Mouse (Mus musculus) embryo, embryonic 9.5 days (tissue): ENCODE measurements around the gene Megf11.

Experiments used
- DNase-seq: peaks from one replicate; pipeline ENCODE4 v3.0.0-alpha.2; 2017; ENCODE audit errors: extremely low spot score

Gene Megf11

DNA sequence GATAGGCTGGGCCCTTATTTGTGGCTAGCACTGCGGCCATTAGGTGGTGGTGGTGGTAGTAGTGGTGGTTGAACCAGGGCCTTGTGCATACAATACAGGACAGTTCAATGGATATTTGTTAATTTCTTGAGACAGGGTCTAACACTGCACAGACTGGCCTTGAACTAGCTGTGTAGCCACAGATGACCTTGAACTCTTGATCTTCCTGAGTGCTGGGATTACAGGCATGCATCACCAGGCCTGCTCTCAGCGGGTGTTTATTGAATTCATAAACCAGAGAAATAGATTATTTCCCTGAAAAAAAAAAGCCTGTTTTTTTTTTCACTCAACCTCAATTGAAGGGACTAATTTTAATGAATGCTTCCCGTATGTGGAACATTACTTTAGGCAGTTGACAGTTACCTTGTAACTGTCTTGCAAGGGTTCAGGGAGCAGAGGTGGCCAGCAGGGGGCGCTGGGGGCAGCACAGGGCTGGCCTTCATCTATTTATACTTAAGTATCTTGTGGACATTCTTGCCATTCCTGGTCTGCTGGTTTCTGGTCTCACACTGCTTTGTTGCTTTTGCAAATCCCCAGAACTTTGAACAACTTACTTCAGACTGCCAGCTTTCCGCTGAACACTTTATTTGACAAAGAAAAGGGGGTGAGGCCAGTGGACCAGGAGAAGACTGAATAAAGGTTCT, 8.6 kb downstream of the Megf11 start:
- peak; percentile 81 for DNase-seq

- DNase-seq = no peak
Observed at GRCm38 (mm10) chr9:64395238-64395920, 10.0 kb downstream of the Megf11 start.

DNA sequence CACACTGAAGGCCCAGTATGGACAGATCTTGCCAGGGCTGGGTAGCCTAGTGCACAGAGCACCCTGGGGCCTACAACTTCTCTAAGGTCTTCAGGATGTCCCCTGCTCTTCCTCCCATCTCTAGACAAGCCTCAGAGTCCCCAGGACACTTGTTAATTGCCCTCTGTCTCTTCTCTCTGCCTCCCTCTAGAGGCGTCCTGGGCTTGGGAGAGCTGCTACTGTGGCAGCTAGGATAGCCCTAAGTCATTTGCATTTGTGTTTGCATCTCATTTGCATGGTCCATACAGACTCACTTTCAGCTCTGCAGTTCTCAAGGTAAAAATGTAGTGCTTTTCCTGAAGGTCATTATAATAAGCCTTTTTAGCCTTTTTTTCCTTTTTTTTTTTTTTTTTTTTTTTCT, 11.7 kb downstream of the Megf11 start:
- peak; percentile 46 for DNase-seq

GRCm38 (mm10) chr9:64399121-64399520, 13.7 kb downstream of the Megf11 start:
- DNase-seq = no peak

- DNase-seq = no peak
Observed at GRCm38 (mm10) chr9:64402141-64402540, 16.7 kb downstream of the Megf11 start.

GRCm38 (mm10) chr9:64406841-64407240, 21.4 kb downstream of the Megf11 start:
- no peak for DNase-seq

- DNase-seq = no peak
Observed at GRCm38 (mm10) chr9:64407390-64407970, 22.1 kb downstream of the Megf11 start.

DNA sequence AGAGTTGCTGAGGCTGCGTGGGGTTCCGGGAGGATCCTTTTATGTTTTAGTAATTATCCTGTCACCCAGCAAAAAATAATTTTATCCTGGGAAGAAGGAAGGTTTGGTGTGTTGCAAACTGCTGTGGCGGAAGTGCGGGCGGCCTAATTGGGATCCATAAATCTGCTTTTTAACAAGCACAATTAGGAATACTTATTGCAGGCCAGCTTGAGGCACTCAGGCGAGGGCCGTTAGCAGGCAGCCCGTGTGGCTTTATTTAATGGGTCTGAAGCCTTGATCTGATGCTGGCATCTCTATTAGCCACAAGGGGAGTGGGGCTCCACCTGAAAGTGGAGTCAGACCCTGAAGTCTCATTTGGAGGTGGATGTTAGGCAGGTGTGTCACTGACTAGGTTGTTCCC, 23.4 kb downstream of the Megf11 start:
- no peak for DNase-seq

- no peak for DNase-seq
Observed at GRCm38 (mm10) chr9:64420471-64420870, 35.0 kb downstream of the Megf11 start.

DNA sequence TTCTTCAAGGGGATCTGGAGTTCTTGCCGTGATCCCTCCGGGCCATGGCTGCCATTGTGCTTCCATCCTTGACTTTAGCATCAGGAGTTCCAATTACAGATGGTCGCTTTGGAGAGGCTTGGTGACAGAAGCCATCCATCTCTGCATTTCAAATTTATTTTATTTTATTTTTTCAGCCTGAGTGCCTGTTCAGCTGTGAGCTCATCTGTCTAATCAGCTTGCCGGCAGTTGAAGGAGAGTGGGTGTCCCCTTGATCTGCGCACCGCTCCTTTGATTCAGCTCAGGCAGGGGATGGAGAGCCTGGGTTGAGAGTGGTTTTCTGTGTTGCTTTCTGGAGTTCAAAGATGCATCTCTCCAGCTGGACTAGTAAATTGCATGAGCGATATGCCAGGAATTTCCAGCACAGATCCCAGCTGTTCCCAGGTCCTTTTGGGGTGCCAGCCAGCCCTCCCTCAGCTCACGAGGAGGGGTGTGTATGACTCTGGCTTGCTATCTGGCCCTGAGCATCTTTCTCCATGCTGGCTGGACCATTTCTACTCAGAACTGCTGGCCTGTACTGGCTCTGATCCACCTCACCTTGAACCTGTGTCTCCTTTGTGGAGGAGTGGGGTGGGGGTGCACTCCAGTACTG, 36.7 kb downstream of the Megf11 start:
- no peak for DNase-seq

DNA sequence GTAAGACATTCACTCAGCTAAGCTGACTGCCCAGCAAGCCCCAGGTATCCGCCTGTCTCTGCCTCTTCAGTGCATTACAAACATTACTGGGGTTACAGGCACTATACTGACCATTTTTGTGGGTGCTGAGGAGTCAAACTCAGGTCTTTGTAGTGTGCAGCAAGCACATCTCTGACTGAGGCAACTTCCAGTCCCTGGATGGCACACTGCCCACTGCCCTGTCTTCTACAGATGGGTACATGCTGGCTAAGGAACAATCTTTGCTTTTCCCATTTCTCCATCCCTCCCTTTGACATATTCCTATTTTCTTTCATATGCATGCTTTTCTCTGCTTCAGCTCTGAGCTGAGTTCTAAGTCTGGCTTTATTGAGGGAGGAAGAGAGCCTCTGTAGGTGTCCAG, 38.5 kb downstream of the Megf11 start:
- no peak for DNase-seq

DNA sequence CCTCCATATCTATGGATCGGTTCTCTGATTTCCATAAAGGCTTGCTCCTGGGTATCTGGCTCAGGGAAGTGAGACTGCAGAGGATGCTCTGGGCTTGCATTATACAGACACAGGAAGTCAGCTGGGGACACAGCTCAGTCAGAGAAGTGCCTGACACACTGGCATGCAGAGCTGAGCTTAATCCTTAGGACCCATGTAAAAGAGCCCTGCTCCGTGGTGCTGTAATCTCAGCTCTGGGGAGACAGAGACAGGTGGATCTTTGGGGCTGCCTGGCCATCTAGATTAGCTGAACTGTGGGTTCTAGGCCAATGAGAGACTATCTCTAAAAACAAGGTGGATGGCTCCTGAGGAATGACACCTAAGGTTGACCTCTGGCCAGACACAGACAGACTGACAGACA, 50.7 kb downstream of the Megf11 start:
- DNase-seq = no peak

DNA sequence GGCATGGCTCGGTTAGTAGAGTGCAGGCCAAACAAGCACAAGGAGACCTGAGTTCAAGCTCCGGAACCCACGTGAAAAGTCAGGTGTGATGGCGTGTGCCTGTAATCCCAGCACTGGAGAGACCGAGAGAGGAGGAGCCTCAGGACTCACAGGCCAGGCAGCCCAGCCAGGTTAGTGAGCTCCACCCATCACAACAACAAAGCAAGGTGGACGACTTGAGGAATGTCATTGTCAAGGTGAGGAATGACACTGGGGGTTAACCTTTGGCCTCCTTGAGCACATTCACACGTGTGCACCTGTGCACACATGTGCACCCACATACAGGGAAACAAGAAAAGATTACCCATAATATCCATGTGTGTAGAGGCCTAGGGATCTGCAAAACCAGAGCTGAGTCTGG, 54.7 kb downstream of the Megf11 start:
- no peak for DNase-seq

GRCm38 (mm10) chr9:64445981-64446380, 60.6 kb downstream of the Megf11 start:
- no peak for DNase-seq

DNA sequence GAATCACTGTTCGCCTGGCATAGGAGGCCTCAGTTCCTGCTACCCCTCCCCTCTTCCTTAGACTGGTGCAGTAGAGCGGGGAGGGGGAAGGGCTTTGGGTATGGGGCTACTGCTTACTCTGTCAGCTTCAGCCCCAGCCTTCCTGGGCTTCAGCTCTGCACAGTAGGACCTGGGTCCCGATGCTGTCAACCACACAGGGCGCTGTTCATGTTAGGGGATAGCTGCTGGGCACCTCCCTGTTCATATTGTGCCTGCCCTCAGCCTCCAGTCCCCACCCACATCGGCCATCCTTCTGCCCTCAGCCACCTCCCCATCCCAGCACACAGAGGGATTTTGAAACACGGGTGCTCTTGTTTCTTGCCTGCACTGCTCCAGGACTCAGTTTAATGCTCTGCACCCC, 61.6 kb downstream of the Megf11 start:
- no peak for DNase-seq

- DNase-seq = peak; percentile 32
Observed at GRCm38 (mm10) chr9:64447522-64447921, 62.1 kb downstream of the Megf11 start.

- no peak for DNase-seq
Observed at GRCm38 (mm10) chr9:64452769-64453168, 67.3 kb downstream of the Megf11 start.

- DNase-seq = no peak
Observed at GRCm38 (mm10) chr9:64454196-64454595, 68.8 kb downstream of the Megf11 start.

DNA sequence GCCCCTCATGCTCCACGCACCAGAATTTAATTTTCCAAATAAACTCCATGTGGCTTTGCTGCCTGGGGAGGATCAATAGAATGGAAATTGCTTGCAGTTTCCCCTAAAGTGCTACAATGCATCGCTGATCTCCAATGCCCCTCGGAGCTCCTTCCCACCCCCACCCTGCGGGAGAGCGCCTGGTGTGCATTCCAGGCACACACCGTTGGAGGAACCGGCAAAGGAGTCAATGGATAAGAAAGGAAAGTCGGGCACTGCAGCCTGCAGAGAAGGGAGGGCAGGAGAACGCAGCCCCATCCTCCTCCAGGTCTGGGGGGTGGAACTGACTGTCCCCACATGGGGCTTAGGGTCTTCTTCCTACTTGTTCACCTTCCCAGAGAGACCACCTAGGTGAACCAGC, 70.5 kb downstream of the Megf11 start:
- no peak for DNase-seq

DNA sequence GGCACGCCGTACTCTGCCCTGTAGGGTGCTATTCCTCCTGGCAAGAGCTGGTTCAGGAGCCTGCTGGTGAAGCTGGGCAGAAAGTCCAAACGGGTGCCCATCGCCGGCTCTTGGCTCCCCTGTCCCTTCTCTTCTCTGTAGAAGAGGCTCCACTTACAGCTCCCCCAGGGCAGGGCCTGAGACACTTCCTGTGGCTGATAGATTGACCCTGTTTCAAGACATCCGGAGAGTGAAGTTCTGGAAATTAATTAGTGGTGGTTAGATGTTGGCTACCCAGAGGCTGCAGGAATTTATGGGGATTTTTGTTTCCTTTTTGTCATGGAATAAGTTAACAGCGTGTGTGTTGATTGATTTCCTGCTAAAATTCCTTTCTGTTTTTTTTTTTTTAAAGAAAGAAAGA, 72.2 kb downstream of the Megf11 start:
- DNase-seq = no peak

DNA sequence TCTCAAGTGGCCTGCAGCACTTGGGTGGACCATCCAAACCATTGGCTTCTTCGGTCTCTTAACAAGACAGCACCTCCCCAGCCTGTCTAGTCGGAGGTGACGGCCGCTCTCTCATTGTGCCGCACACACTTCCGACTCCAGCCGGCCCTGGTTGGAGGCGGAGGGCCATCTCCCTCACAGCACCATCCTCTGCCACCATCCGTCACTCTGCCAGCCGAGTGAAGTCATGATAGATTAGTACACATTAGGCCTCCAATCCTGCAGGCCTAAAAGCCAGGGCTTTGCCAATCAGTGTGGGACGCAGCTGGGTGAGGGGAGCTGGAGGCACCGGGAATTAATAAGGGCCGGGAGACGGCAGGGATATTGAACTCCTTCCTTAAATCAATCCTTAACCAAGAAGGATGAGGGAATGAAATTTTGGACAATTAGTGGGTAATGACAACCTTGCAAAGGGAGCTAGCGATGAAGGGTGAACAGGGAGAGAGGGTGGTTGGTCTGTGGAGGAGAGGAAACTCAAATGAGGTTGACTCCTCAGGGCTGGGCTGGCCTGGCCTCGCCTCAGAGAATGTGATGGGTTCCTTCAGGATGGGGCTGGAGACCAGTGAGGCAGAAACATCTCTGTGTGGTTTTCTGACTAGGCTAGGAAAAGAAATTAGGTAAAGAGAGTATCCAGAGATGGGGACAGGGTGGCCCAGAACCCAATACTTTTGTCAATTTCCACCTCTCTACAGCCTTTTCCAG, 76.3 kb downstream of the Megf11 start:
- DNase-seq = no peak

GRCm38 (mm10) chr9:64462870-64463269, 77.4 kb downstream of the Megf11 start:
- DNase-seq = no peak
